Mouse (Mus musculus) intestine, embryonic 16.5 days (tissue): ENCODE data around the gene Antxr2. TPM values are rescaled to one million over a fixed set of nuclear protein-coding genes. Genes with fewer than 3 reads are reported as not detected.

Experiments
- ATAC-seq: fragments of 200-750 bp; cut with Nextera tagmentation; 2 replicates; pipeline ENCODE4 v1.8.0; 2017; ENCODE audit warnings: moderate TSS enrichment, moderate library complexity
- H3K27ac ChIP-seq: fragments of 300-500 bp; sonication (generic); 2 replicates; pipeline ENCODE4 v1.5.1; 2014; ENCODE audit warnings: mild to moderate bottlenecking, low read length
- H3K27me3 ChIP-seq: fragments of 300-500 bp; sonication (generic); replicated peaks from 2 replicates; pipeline ENCODE4 v1.6.1; 2014; ENCODE audit warnings: low read length, control low read depth, mixed read lengths; ENCODE audit not compliant: control insufficient read depth, insufficient read depth
- H3K36me3 ChIP-seq: fragments of 300-500 bp; sonication (generic); 2 replicates; pipeline ENCODE4 v1.6.1; 2014; ENCODE audit warnings: low read length, control low read depth; ENCODE audit not compliant: control insufficient read depth, insufficient read depth
- H3K4me1 ChIP-seq: fragments of 300-500 bp; sonication (generic); 2 replicates; pipeline ENCODE4 v1.6.1; 2014; ENCODE audit warnings: low read length, control low read depth, mixed read lengths; ENCODE audit not compliant: control insufficient read depth, insufficient read depth
- H3K4me2 ChIP-seq: fragments of 300-500 bp; sonication (generic); 2 replicates; pipeline ENCODE4 v1.6.1; 2014; ENCODE audit warnings: low read depth, low read length, control low read depth
- H3K4me3 ChIP-seq: fragments of 300-500 bp; sonication (generic); 2 replicates; pipeline ENCODE4 v1.5.1; 2014; ENCODE audit warnings: mild to moderate bottlenecking, low read length
- H3K9ac ChIP-seq: fragments of 300-500 bp; sonication (generic); 2 replicates; pipeline ENCODE4 v1.6.1; 2014; ENCODE audit warnings: low read depth, low read length
- H3K9me3 ChIP-seq: fragments of 300-500 bp; sonication (generic); 2 replicates; pipeline ENCODE4 v1.6.1; 2016; ENCODE audit warnings: low read length, control low read depth; ENCODE audit not compliant: control insufficient read depth
- WGBS: fragments of 180-500 bp; shearing (Covaris S2); extraction: QIAGEN DNeasy Blood & Tissue Kit; methylation state at CpG from one replicate; pipeline ENCODE4 v1.1.7; 2014; 5-methylcytosine and 5-hydroxymethylcytosine counted together
- polyA plus RNA-seq: library from polyadenylated mRNA; unstranded; fragments of >200 nt; fragmentation: Nextera tagmentation; extraction: Ambion mirVana; gene quantifications from 2 replicates; pipeline ENCODE4 v1.2.1, GENCODE M21; 2015

The Antxr2 gene
- polyA plus RNA-seq, 1 experiment from 2014 or later = 19.7 TPM

DNA sequence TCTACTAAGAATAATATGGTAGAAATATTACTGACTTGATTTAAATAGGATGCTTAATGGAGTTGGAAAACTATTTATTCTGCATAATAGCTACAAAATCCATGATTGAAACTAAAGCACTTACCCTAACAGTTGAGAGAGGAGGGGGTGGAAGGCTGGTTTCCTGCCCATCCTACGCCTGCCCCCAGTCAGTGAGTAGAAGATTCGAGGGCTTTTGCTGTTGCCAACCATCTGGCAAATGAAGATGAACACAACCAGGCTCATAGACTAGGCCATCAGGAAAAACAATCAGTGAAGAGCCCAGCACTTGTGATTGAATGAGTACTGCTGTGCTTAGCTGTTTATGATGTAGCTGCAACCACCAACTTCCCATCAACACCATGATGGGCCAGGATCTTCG, 125.0 kb downstream of the Antxr2 start:
- ATAC-seq = no peak
- no peaks in the 10 kb centered on the region for H3K4me1 ChIP-seq
- no peaks in the 10 kb centered on the region for H3K36me3 ChIP-seq
- no peak overlapping the region for H3K4me2 ChIP-seq
- H3K27me3 ChIP-seq = no peaks in the 10 kb centered on the region
- no peak overlapping the region for H3K4me3 ChIP-seq
- no peak overlapping the region for H3K9ac ChIP-seq
- WGBS = 85% methylated on average over 3 of the region's 3 CpGs
- no peak overlapping the region for H3K27ac ChIP-seq
- no peaks in the 10 kb centered on the region for H3K9me3 ChIP-seq

GRCm38 (mm10) chr5:97901096-97901495, 129.7 kb downstream of the Antxr2 start:
- ATAC-seq = no peak
- Histone ChIP-seq H3K27ac (no peak overlapping the region), H3K27me3 (no peaks in the 10 kb centered on the region), H3K4me2 (no peak overlapping the region), H3K4me3 (no peak overlapping the region), H3K36me3 (no peaks in the 10 kb centered on the region), H3K4me1 (no peaks in the 10 kb centered on the region), H3K9ac (no peak overlapping the region), H3K9me3 (no peaks in the 10 kb centered on the region)
- 89% methylated on average over 7 of the region's 7 CpGs for WGBS

DNA sequence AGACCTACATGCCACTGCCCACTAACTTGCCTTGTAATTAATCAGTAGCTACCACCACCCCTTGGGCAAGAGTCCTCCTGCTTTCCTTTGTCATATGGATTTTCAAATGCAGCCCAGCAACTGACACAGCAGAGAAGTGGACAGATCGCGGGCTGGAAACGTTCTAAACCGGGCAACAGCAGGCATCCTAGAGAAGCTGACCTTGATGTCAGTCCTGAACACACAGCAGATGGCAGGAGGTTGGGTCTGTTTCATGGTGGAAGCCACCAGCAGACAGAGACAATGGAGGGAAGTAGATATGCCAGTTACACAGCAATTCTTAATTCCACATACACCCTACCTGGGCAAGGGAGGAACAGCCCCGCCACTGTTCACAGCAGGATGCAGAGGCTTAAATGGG, 131.5 kb downstream of the Antxr2 start:
- Histone ChIP-seq H3K27me3 (no peaks in the 10 kb centered on the region), H3K9ac (no peak overlapping the region), H3K36me3 (0 out of 2 replicates have a peak, but pooled peaks cover 2% of the 10 kb centered on the region), H3K4me1 (no peaks in the 10 kb centered on the region), H3K9me3 (0 out of 2 replicates have a peak, but pooled peaks cover 2% of the 10 kb centered on the region), H3K27ac (no peak overlapping the region), H3K4me3 (no peak overlapping the region), H3K4me2 (no peak overlapping the region)
- no peak for ATAC-seq
- 88% methylated on average over 5 of the region's 5 CpGs for WGBS

DNA sequence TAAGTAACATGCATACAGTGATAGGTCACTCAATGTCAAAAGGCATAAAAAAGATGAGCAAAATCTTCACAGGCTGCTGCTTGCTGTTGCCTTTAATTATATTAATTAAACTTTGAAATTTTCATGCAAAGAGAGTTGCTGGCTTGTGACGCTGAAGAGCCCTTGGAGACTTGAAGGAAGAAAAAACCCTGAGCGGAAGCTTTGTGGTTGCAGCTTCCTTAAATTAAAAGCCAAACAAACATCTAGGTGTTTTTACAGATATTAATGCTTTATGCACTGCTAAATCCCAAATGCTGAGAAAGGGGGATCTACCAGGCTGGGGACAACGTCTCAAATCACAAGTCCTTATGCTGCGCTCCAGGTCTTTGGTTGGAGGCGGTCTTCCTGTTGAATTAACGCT, 145.4 kb downstream of the Antxr2 start:
- no peaks in the 10 kb centered on the region for H3K4me1 ChIP-seq
- H3K9me3 ChIP-seq = no peaks in the 10 kb centered on the region
- H3K27ac ChIP-seq = no peak overlapping the region
- H3K27me3 ChIP-seq = no peaks in the 10 kb centered on the region
- H3K4me2 ChIP-seq = no peak overlapping the region
- H3K36me3 ChIP-seq = no peaks in the 10 kb centered on the region
- ATAC-seq = no peak
- H3K9ac ChIP-seq = no peak overlapping the region
- 95% methylated on average over 6 of the region's 6 CpGs for WGBS
- no peak overlapping the region for H3K4me3 ChIP-seq

- H3K9ac ChIP-seq = no peak overlapping the region
- no peaks in the 10 kb centered on the region for H3K9me3 ChIP-seq
- no peak overlapping the region for H3K4me3 ChIP-seq
- H3K27ac ChIP-seq = no peak overlapping the region
- no peaks in the 10 kb centered on the region for H3K27me3 ChIP-seq
- no peak for ATAC-seq
- WGBS = 65% methylated on average over 3 of the region's 3 CpGs
- no peaks in the 10 kb centered on the region for H3K36me3 ChIP-seq
- H3K4me2 ChIP-seq = no peak overlapping the region
- H3K4me1 ChIP-seq = no peaks in the 10 kb centered on the region
Observed at GRCm38 (mm10) chr5:97884110-97884509, 146.7 kb downstream of the Antxr2 start.

DNA sequence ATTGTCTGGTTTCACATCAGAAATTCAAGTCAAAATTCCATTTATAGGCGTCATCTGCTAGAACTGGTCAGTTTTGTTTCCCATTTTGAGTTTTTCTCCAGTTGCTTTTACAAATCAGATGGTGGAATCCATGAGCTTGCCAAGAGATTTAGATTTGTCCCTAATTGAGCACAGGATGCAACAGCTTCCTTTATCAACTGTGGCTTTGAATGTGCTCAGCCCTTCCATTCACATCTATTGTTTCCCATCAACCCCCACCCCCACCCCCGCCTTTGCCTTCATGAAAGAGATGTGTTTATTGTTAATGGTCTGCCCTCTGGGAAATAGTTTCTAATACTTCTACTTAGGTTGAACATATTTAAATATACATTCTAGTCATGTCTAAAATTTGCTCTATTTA, 149.4 kb downstream of the Antxr2 start:
- no peaks in the 10 kb centered on the region for H3K36me3 ChIP-seq
- H3K4me2 ChIP-seq = no peak overlapping the region
- WGBS = 82% methylated on average over 2 of the region's 2 CpGs
- no peak overlapping the region for H3K4me3 ChIP-seq
- H3K4me1 ChIP-seq = no peaks in the 10 kb centered on the region
- no peaks in the 10 kb centered on the region for H3K27me3 ChIP-seq
- H3K27ac ChIP-seq = no peak overlapping the region
- H3K9ac ChIP-seq = no peak overlapping the region
- no peaks in the 10 kb centered on the region for H3K9me3 ChIP-seq
- no peak for ATAC-seq

- H3K9ac ChIP-seq = no peak overlapping the region
- no peak overlapping the region for H3K4me2 ChIP-seq
- H3K4me3 ChIP-seq = no peak overlapping the region
- H3K36me3 ChIP-seq = no peaks in the 10 kb centered on the region
- no peaks in the 10 kb centered on the region for H3K27me3 ChIP-seq
- 80% methylated on average over 8 of the region's 8 CpGs for WGBS
- no peaks in the 10 kb centered on the region for H3K4me1 ChIP-seq
- no peak for ATAC-seq
- no peak overlapping the region for H3K27ac ChIP-seq
- no peaks in the 10 kb centered on the region for H3K9me3 ChIP-seq
Observed at GRCm38 (mm10) chr5:97880115-97880514, 150.7 kb downstream of the Antxr2 start.

GRCm38 (mm10) chr5:97878871-97879270, 152.0 kb downstream of the Antxr2 start:
- Histone ChIP-seq H3K27me3 (no peaks in the 10 kb centered on the region), H3K36me3 (no peaks in the 10 kb centered on the region), H3K4me1 (no peaks in the 10 kb centered on the region), H3K9me3 (no peaks in the 10 kb centered on the region), H3K4me2 (no peak overlapping the region), H3K4me3 (no peak overlapping the region), H3K27ac (no peak overlapping the region), H3K9ac (no peak overlapping the region)
- no peak for ATAC-seq
- WGBS = 53% methylated on average over 3 of the region's 3 CpGs

DNA sequence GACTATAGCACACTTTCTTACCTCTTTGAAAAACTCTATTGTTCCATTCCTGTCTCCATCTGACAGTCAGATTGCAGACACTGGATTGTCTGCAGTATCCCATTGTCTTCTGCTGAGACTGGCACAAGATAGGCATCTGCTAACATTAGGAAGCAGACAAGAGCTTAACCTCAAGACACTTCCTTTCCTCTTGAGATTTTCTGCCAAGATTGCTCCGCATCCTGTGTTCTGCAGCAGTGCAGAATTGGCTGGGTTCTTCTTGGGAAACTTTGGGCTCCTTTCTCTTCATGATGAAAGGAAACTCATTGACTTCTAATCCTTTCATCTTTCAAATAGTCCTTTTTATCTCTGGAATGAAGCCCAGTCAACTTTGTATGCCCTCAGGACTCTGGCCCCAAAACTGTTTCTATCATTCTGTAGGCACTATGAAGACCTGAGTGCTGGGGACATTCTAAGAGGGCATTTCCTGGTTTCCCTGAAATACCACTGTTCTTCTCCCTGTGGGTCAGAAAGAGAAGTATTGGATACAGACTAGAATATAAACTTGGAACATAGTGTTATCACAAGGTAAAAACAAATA, 152.5 kb downstream of the Antxr2 start:
- Histone ChIP-seq H3K9me3 (no peaks in the 10 kb centered on the region), H3K27me3 (no peaks in the 10 kb centered on the region), H3K9ac (no peak overlapping the region), H3K4me1 (no peaks in the 10 kb centered on the region), H3K4me2 (no peak overlapping the region), H3K4me3 (no peak overlapping the region), H3K27ac (no peak overlapping the region), H3K36me3 (no peaks in the 10 kb centered on the region)
- WGBS = 71% methylated on average over 1 of the region's 1 CpGs
- no peak for ATAC-seq

DNA sequence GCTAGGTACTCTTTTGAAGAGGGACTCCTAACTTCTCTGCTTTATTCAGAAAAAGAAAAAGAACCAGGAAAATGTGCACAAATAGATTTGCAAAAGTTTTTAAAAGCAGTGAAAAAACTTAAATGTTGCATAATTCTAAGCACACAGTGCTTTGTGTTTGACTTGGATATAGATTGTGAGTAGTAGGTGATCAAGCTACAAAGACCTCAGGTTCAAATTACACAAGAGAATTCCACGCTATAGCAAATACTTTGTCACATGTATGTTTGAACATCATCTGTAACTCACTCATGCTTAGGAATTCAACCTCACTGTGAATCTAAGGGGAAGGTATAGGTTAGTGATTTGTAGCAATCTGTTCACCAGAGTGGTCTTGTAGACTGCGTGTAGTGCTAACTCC, 153.9 kb downstream of the Antxr2 start:
- Histone ChIP-seq H3K27me3 (no peaks in the 10 kb centered on the region), H3K4me2 (no peak overlapping the region), H3K27ac (no peak overlapping the region), H3K9me3 (no peaks in the 10 kb centered on the region), H3K36me3 (no peaks in the 10 kb centered on the region), H3K9ac (no peak overlapping the region), H3K4me3 (no peak overlapping the region), H3K4me1 (no peaks in the 10 kb centered on the region)
- ATAC-seq = no peak
- 88% methylated on average over 2 of the region's 2 CpGs for WGBS
